Mouse (Mus musculus) lung, adult 2 months (tissue): ENCODE results near the gene Faf2. TPM values are rescaled to one million over a fixed set of nuclear protein-coding genes. Genes with fewer than 3 reads are reported as not detected.

ENCODE experiments used
- DNase-seq: peaks from one replicate; pipeline ENCODE4 v3.0.0; 2022
- H3K4me1 ChIP-seq: fragments of 200-500 bp; 2 replicates; pipeline ENCODE4 v1.6.1; 2011; ENCODE audit warnings: low read length; ENCODE audit not compliant: control insufficient read depth, insufficient read depth
- H3K4me3 ChIP-seq: fragments of 200-500 bp; replicated peaks from 2 replicates; pipeline ENCODE3; 2011; ENCODE audit warnings: low read depth, mild to moderate bottlenecking, control low read depth, low read length; ENCODE audit errors: extremely low read depth
- CTCF ChIP-seq: fragments of 200-500 bp; IDR thresholded peaks from 2 replicates; pipeline ENCODE4 v1.5.1; 2011; ENCODE audit warnings: mild to moderate bottlenecking, low read length, control low read depth; ENCODE audit not compliant: insufficient read depth
- POLR2A ChIP-seq: fragments of 200-500 bp; IDR thresholded peaks from 2 replicates; pipeline ENCODE4 v1.6.1; 2011; ENCODE audit warnings: low read depth, mild to moderate bottlenecking, control low read depth, low read length, borderline replicate concordance; ENCODE audit errors: extremely low read depth
- WGBS: fragments of 180-500 bp; shearing (Covaris S2); methylation state at CpG from one replicate; pipeline ENCODE4 v1.1.7; 2018; 5-methylcytosine and 5-hydroxymethylcytosine counted together
- polyA plus RNA-seq: library from polyadenylated mRNA; depleted of rRNA; stranded (reverse); fragments of >200 nt; gene quantifications from 2 replicates; pipeline ENCODE4 v1.2.3, GENCODE M21; 2012

Faf2 gene
- polyA plus RNA-seq, 1 experiment = 27.7 TPM

DNA sequence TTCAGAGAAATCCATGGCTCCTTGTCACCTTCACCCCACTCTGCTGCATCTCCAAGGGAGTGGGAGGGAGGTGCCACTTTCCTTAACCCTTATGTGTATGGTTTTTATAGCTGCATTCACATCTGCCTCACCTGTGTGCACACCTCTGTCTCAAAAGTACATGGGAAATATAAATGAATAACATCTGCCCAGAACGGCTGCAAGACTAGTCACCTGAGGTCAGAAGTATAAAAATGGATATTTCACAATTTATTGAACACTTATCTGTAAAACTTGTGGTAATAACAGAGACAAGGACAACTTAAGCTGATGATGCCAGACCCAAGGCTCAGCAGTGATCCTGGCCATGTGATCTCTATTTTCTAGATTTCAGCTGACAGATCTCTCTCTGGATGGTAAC, 42.9 kb downstream of the Faf2 start:
- H3K4me3 ChIP-seq = no peak overlapping the region
- TF ChIP-seq CTCF = no peak
- TF ChIP-seq POLR2A = no peak
- 87% methylated on average over 1 of the region's 1 CpGs for WGBS
- no peaks in the 10 kb centered on the region for H3K4me1 ChIP-seq
- no peak for DNase-seq

- TF ChIP-seq POLR2A = no peak
- no peak for DNase-seq
- WGBS = 68% methylated on average over 7 of the region's 7 CpGs
Measured at GRCm38 (mm10) chr13:54665062-54665461, 43.5 kb downstream of the Faf2 start.

DNA sequence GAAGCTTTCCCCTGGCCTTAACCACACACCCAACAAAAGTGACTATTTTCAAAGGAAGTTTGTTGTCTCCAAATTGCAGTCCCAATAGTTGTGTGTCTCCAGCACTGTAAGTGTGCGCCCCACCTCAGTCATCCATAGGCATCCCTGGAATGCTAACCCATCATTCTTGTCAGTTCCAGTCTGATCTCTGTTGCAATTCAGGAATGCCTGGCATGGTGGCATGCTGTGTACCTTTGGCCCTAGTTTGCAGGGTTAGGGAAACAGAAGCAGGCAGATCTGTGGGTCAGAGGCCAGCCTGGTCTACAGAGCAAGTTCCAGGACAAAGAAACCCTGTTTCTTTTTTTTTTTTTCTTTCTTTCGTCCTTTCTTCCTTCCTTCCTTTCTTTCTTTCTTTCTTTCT, 48.9 kb downstream of the Faf2 start:
- no peak for TF ChIP-seq CTCF
- TF ChIP-seq POLR2A = no peak
- no peak for DNase-seq
- H3K4me1 ChIP-seq = no peaks in the 10 kb centered on the region
- 66% methylated on average over 2 of the region's 2 CpGs for WGBS
- H3K4me3 ChIP-seq = no peak overlapping the region

More at GRCm38 (mm10) chr13:54665062-54665461, 43.5 kb downstream of the Faf2 start:
- Histone ChIP-seq H3K4me3 (no peak overlapping the region), H3K4me1 (no peaks in the 10 kb centered on the region)

DNA sequence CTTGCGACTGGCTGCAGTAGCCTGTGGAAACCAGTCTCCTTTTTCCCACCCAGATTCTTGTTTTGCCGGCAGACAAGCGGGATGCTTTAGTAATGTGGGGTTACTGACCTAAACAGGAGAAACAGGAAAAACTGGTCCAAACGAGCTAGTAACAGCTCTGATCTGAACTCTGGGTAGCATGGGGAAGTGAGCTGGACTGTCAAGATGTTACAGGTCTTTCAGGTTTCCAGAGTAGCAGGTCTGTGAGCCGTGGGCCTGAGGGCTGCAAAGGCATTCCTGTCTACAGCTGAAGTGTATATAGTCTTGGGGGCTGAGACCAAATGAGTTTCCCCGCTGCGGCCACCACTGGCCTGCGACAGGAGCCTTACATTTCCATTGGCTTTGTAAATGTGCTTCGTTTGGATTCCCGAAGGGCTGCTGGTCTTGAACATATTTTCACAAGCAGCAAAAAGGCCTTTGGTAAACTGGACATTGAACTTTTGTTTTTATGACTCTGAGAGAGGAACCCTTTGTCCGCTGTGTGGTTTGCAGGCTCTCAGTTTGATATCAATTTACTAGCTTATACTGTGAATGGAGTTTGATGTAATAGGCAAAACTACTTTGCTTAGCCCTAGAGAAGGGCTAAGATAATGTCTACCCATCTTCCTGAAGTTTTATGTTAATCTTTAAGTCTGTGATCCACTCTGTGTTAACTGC, 54.5 kb downstream of the Faf2 start:
- TF ChIP-seq CTCF = no peak
- no peak for TF ChIP-seq POLR2A
- H3K4me1 ChIP-seq = no peaks in the 10 kb centered on the region
- no peak overlapping the region for H3K4me3 ChIP-seq
- 56% methylated on average over 11 of the region's 11 CpGs for WGBS
- no peak for DNase-seq

GRCm38 (mm10) chr13:54678263-54678662, 56.7 kb downstream of the Faf2 start:
- no peak for TF ChIP-seq CTCF
- TF ChIP-seq POLR2A = no peak
- DNase-seq = no peak
- no peak overlapping the region for H3K4me3 ChIP-seq
- 65% methylated on average over 4 of the region's 4 CpGs for WGBS
- no peaks in the 10 kb centered on the region for H3K4me1 ChIP-seq

DNA sequence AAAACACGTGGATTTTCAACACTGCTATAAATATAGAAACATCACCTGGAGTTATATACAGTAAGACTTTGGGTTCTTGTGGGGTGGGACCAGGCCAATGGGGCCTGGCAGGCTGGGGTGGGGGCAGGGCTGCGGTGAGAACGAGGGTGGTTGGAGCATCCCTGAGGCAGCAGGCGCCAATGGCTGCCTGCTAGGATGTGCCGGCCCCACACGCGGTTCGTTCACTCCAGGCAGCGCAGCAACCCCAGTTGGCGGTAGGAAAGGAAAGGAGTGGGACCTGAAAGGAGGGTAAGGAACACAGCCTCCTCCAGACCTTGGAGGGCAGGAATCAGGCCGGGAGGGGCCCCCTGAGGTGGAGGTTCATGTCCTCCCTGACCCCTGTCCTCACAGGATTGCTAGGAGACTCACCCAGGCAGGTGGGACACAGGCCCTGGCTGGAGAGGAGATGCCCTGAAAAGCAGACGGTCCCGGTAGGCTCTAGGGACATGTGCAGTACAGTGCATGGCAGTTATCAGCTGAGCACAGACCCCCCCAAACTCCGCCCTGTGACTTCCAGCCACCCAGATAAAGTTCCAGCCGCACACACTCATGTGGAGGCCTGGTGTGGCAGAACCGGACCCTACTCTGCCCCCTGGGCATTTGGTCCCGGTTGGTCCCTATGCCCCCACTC, 58.7 kb downstream of the Faf2 start:
- WGBS = 79% methylated on average over 17 of the region's 17 CpGs
- no peak for DNase-seq
- H3K4me3 ChIP-seq = no peak overlapping the region
- TF ChIP-seq POLR2A (no peak), CTCF (no peak)
- peaks cover 7% of the 10 kb centered on the region for H3K4me1 ChIP-seq

GRCm38 (mm10) chr13:54681291-54681690, 59.7 kb downstream of the Faf2 start:
- TF ChIP-seq CTCF (no peak), POLR2A (no peak)
- H3K4me3 ChIP-seq = no peak overlapping the region
- DNase-seq = no peak
- WGBS = 80% methylated on average over 8 of the region's 8 CpGs
- H3K4me1 ChIP-seq = peaks cover 13% of the 10 kb centered on the region

GRCm38 (mm10) chr13:54683301-54683700, 61.7 kb downstream of the Faf2 start:
- Histone ChIP-seq H3K4me3 (no peak overlapping the region), H3K4me1 (peaks cover 17% of the 10 kb centered on the region)
- TF ChIP-seq POLR2A (no peak), CTCF (no peak)
- WGBS = 91% methylated on average over 3 of the region's 3 CpGs
- no peak for DNase-seq

GRCm38 (mm10) chr13:54684140-54684896, 62.7 kb downstream of the Faf2 start:
- H3K4me1 ChIP-seq = peaks cover 17% of the 10 kb centered on the region
- WGBS = 77% methylated on average over 3 of the region's 3 CpGs
- DNase-seq = no peak
- no peak overlapping the region for H3K4me3 ChIP-seq
- TF ChIP-seq CTCF (no peak), POLR2A (no peak)
